ENCODE assay signal across 10 mouse cellular contexts in genomic region chr9:75905497-75905896, GRCm38 (mm10).
DNase-seq lines count a peak whose midpoint lies in the region; ATAC-seq and TF ChIP-seq lines count a peak whose summit lies in the region.
"Had no signal": no experiment of that assay in that cellular context is flagged by ENCODE, and none has a peak within 500 bp of the region (broad histone marks: within the 10 kb centered on the region; RNA-seq: fewer than 3 reads in every experiment).

No protein-coding gene starts in this region.

- no peak overlapping the region for H3K4me2 ChIP-seq in kidney, embryonic 15.5 days
- H3K4me2 ChIP-seq: limb, embryonic 12.5 days had no signal

- peak; percentile 19 for DNase-seq in CD4-positive, CD25-positive, alpha-beta regulatory T cell, adult 2 months (ENCODE audit: low read depth, low spot score)
- DNase-seq in kidney, adult 11 months = peak; percentile 7
- no peak for DNase-seq in Patski (ENCODE audit: low read depth, low spot score)
- DNase-seq in lung, adult 2 months = no peak
- no peak for DNase-seq in ovary, postnatal 10 days (ENCODE audit: low spot score)
- no peak for DNase-seq in frontal cortex, postnatal 10 days (ENCODE audit: low spot score in 2 of 2)
- DNase-seq: midbrain, embryonic 14.5 days had no signal

- no peak overlapping the region for H3K27ac ChIP-seq in kidney, embryonic 15.5 days
- H3K27ac ChIP-seq: limb, embryonic 12.5 days had no signal

- in situ Hi-C loops in Patski (cut with MboI; ENCODE audit: low pct_unique_long_range_greater_than_20kb) = loop anchor here (5.0 to 10.0 kb wide), 2 partner anchors 143 to 219 kb away; no protein-coding TSS in a partner anchor

- H3K4me1 ChIP-seq in kidney, embryonic 15.5 days = 0 out of 2 replicates have a peak, but pooled peaks cover 2% of the 10 kb centered on the region
- H3K4me1 ChIP-seq in lung, adult 2 months (ENCODE audit: control insufficient read depth, insufficient read depth, low read length) = no peaks in the 10 kb centered on the region

- no peak overlapping the region for H3K9ac ChIP-seq in kidney, embryonic 15.5 days
- H3K9ac ChIP-seq: limb, embryonic 12.5 days had no signal

- no peaks in the 10 kb centered on the region for H3K9me3 ChIP-seq in kidney, embryonic 15.5 days (replicated peaks)
- H3K9me3 ChIP-seq: limb, embryonic 12.5 days had no signal

- H3K4me3 ChIP-seq in kidney, embryonic 15.5 days (replicated peaks) = no peak overlapping the region
- H3K4me3 ChIP-seq in lung, adult 2 months (replicated peaks; ENCODE audit: extremely low read depth, low read depth, low read length) = no peak overlapping the region
- H3K4me3 ChIP-seq: limb, embryonic 12.5 days had no signal

- CTCF ChIA-PET in Patski (lab: Charles Lee) = no interaction called here

- TF ChIP-seq POLR2A in lung, adult 2 months (IDR thresholded peaks at IDR 0.05; ENCODE audit: borderline replicate concordance, extremely low read depth, low read depth, low read length) = no peak

- no peaks in the 10 kb centered on the region for H3K36me3 ChIP-seq in kidney, embryonic 15.5 days
- H3K36me3 ChIP-seq: limb, embryonic 12.5 days had no signal

- ATAC-seq in CD4-positive, CD25-positive, alpha-beta regulatory T cell, adult 4 months = no peak
- ATAC-seq in kidney, embryonic 15.5 days (replicated peaks; ENCODE audit: low FRiP score) = no peak
- no peak for ATAC-seq in Patski

- POLR2A ChIA-PET in Patski (lab: Charles Lee) = no interaction called here

- peak; percentile 73 for TF ChIP-seq CTCF in Patski (IDR thresholded peaks at IDR 0.05)
- TF ChIP-seq CTCF in lung, adult 2 months (IDR thresholded peaks at IDR 0.05; ENCODE audit: insufficient read depth, low read length) = 0 out of 2 replicates have a peak, but pooled peaks have one; percentile 3

- WGBS in kidney, embryonic 15.5 days = 54% methylated on average over 2 of the region's 2 CpGs
- WGBS in lung, adult 2 months = 42% methylated on average over 2 of the region's 2 CpGs

- no peaks in the 10 kb centered on the region for H3K27me3 ChIP-seq in kidney, embryonic 15.5 days
- no peaks in the 10 kb centered on the region for H3K27me3 ChIP-seq in Patski
- H3K27me3 ChIP-seq: limb, embryonic 12.5 days had no signal

Comparison
In these comparisons a context has a peak if more than half of its experiments do, and no peak if none do; other contexts are left out.
1. DNase-seq: peak in CD4-positive, CD25-positive, alpha-beta regulatory T cell, adult 2 months (single experiment) and kidney, adult 11 months (single experiment); none in Patski (single experiment), lung, adult 2 months (single experiment), ovary, postnatal 10 days (single experiment) and frontal cortex, postnatal 10 days (0 of 2).